Mouse (Mus musculus) liver (tissue): ENCODE measurements around the gene Ampd3.
A peak's percentile ranks its signal among the peaks of the same experiment; 100 is the strongest.

Source experiments
- DNase-seq: peaks from one replicate; pipeline ENCODE4 v3.0.0-alpha.2; 2020; ENCODE audit warnings: mixed read lengths

Ampd3 gene

DNA sequence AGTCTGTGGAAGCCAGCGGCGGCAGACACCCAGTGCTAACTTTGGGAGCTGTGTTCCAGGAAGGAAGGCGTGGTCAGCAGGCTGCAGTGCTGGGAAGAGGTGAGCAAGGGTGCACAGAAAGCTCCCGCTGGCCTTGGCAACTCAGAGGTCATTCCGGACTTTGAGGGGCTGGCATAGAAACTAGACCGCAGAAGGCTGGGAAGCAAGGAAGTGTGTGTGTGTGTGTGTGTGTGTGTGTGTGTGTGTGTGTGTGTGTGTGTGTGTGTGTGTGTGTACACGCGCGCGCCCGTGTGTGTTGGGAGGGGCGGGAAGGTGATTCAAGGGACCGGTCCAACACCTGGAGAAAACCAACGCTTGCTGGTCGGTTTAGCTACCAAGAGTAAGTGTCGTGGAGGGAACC lies at the start of gene Ampd3:
Ampd3 (plus strand) TSS at position 206 of the 400 bp plus-strand sequence.
- DNase-seq: no peak

DNA sequence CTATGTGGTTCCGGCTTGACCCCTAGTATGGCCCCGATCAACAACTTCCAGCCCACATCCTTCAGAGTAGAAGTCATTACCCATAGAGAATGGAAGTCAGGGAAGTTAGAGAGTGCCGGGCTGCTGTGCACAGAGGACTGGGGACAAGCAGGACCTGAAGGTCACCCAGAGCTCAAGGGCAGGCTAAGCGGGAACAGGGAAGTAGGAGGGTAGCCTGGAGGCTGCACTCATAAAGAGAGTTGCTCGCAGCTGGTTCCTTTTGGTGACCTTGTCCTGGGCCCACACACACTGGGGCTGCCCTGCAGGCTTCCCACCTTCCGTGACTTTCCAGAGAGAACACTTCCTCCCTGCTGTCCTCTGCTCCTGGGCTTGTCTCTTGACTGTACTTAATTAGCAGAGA lies 49.5 kb upstream of the Ampd3 start:
- DNase-seq: no peak

DNA sequence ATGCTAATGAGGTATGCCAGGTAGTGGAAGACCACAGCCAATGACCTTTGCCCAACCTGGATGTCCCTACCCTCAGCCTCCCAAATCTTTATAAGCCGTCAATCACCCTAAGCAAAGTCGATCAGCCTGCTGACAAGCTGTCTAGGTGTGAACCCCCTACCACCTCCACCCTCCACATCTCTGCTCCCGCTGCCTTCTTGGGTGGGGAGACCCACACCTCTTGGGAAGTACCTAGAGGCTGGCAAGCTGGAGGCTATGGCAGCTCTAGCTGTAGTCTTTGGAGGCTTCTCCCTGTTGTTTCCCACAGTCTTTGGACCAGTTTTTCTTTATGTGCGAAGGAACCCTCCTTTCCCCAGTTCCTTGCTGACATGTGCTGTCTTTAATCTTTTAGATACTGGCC lies 48.1 kb upstream of the Ampd3 start:
- no peak for DNase-seq

DNA sequence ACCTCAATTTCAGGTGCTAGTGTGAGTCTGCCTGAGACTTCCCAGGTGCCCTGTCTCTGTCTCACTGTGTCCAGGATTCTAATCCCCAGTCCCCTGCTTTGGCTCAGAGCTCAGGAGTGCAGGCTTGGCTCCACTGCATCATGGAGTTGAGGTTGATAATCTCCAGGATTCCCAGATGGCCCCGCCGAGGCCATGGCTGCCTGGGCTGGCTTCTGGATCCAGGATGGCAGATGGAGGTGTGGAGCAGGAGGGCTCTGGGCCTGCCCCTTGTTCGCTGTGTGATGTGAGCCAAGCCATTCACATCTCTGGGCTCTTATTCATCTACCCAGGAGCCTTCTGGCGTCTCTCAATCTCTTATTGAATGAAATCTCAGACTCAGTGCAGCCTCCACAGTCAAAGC lies 45.8 kb upstream of the Ampd3 start:
- DNase-seq: no peak

DNA sequence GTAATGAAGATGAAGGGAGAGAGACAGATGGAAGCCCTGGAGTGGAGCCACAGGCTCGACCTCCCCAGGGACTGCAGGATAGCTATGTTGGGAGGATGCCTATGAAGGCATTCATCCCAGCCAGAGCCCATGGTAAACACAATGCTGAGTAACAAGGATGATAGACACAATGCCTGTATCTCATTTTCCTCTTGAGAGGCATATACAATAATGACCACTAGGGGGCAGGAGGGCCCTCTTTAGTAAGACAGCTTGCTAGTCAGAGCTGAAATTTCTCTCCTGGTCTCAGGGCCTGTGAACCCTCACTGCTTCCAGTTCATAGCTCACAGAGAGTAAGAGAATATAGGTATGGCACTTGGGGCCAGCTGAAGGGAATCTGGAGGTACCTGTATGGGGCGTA lies 41.0 kb upstream of the Ampd3 start:
- peak; percentile 62 for DNase-seq

DNA sequence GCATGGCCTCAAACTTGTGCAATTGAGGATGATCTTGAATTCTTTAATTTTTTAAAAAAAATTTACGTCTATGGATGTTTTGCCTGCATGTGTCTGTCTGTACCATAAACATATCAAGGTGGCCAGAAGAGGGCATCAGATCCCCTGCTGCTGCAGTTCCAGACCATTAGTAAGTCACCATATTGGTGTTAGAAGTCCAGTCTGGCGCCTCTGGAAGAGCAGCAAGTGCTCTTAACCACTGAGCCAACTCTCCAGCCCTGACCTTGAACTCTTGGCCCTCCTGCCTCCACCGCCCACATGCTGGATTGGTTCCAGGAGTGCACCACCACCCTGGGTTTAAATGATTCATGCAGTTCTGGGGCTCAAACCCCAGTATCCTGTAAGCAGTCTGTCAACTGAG lies 39.1 kb upstream of the Ampd3 start:
- peak; percentile 44 for DNase-seq

DNA sequence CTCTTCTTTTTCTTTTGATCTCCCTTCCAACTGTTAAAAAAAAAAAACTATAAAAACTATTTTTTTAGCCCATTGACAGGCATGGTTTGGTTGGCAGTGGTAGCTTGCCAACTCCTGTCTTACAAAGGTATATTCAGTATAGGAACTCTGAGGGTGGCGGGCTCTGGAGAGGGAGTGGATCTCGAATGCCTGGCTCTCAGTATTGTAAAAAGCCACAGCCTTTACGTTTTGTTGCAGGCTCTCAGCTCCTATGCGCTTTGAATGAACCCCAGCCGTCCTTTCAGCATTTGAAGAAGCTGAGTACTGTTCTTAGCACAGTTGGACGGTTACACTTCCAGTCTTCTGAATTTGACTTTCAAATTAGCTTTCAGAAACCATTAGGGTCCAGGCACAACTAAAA lies 38.7 kb upstream of the Ampd3 start:
- no peak for DNase-seq

DNA sequence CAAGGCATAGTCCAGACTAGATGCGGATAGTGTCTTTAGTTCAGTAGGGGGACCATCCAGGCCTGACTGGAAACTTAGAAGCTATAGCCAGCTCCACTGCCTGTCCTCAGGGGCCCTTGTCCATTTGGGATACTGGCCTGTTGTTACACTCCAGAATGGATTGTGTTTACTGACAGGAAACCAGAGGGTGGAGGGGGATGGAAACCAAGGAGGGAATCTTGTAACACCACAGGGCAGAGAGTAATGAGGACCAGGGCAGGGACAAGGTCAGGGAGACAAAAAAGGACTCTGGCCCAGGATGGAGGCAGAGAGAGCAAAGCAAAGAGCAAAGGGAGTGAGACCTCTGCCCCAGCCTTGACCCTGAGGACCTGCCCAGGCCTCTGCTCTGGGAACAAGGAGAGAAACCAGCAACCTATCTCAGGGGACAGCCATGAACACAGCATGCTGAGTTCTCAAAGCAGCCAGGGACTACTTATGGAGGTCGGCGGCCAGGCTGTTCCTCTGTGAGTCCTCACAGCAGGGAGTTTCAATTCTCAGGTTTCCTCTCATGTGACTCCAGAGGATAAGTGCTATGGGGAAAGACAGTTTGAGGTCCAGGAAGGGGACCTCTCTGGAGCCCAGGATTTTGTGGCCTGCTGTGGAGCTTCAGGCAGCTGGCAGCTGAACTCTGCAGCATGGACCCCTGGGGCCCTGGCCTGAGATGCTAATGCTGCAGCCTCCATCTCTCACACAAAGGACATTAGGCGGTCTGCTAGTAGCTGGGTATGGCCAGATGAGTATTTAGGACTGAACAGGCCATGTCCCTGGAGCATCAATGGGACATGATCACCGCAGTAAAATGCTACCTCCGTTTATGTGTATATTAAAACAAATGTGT lies 36.7 kb upstream of the Ampd3 start:
- DNase-seq: no peak

DNA sequence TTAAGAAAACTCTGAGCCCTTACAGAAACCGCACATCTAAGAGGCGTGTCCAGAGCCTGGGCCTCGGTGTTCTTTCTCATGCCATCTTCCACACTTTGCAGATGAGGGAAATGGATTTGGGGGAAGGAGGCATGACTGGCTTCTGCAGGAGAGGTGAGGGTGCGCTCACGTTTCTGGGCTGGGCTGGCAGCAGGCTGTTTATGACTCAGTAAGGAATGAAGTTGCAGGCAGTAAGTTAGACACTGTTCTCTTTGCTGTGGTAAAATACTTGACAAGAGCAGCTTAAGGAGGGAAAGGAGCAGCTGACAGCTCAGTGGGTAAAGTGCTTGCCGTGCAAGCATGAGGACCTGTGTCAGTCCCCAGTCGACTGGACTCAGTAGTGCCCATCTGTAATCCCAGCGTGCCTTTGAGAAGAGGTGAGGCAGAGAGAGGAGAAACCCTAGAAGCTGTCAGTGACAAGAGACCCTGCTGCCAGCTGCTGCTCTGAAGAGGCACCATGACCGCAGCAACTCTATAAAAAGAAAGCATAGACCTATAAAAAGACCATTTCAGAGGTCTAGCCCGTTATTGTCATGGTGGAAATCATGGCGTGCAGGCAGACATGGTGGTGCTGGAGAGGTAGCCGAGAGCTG lies 35.9 kb upstream of the Ampd3 start:
- no peak for DNase-seq

DNA sequence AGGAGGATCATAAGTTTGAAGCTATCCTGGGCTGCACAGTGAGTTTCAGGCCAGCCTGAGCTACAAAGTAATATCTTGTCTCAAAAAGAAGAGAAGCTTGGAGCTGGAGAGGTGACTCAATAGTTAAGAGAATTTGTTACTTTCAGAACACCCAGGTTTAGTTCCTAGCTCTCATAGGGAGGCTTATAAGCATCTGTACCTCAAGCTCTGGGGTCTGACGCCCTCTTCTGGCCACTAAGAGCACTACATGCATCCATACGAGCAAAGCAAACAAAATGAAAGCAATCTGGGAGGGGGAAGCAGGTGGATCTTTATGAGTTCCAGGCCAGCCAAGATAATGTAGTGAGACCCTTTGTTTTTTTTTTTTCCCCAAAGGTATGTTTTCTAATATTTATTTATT lies 31.1 kb upstream of the Ampd3 start:
- DNase-seq: no peak

DNA sequence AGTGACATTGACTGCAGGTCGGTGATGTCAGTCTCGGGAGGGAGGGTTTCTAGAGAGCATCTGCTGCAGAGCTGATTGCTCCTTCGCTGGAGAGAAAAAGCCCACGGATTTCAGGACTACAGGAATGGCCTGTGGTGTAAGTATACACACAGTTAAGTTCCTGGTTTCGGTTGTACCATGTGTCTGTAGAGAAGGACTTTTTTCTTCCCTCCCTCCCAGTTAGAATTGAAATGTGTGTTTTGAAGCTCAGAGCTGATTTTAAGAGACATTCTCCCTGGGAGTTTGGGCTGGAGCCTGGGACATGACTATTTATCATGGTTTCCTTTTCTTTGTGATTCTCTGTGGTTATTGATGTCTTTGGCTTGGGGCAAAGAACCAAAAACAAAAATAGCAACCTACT lies 28.2 kb upstream of the Ampd3 start:
- DNase-seq: no peak

DNA sequence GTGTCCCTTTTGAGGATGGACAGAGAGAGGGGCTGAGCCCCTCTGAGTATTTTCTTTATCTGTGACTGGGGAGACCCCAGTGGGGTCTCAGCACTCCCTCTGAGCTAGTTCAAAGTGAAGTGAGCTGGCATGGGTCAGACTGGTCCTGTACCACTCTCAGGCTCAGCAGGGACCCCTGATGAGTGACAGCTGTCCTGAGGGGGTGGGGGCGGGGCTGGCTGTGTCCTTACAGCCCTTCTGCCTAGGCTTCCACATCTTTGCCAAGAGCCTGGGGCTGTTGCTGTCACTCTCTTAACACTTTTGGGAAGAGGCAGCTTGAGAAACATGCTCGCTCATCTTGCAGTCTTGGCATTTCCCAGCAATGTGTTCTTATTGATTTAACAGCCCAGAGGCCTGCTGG lies 27.8 kb upstream of the Ampd3 start:
- DNase-seq: no peak

DNA sequence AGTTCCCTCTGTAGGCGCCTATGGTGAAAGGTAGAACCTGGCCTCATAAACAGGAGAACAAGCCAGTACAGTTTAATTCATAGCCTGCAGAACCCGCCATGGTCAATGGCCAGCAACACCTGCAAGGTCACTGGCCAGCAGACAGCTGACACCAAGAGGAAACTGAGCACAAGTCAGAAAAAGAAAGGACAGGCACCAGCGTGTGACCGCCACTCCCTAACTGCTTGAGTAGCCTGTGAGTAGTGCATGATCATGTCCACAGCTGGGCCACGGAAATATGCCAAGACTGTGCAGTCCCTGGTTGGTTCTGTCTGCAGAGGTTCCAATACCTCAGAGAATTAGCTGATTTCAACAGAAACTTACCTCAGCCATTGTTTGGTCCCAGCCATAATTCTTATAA lies 26.0 kb upstream of the Ampd3 start:
- DNase-seq: no peak

DNA sequence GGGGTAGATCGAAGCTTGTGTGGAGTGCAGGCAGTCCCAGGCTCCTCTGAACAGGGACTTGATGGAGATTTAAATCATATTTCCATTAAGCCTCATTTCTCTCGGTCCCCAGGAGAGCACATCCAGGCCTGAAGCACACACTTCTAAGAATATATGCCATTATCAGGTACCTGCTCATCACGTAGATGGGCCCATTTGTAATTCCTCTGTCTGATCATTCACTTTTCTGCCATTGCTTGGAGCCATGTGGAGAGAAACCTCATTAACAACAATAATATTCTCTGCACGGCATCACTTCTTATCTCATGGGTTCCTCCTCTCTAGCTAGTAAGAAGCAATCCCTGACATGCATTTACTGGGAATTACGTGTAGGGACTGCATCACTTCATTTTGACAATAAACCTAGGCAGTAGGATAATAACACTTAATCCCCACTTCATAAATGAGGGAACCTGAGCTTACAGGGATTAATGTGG lies 21.9 kb upstream of the Ampd3 start:
- no peak for DNase-seq

DNA sequence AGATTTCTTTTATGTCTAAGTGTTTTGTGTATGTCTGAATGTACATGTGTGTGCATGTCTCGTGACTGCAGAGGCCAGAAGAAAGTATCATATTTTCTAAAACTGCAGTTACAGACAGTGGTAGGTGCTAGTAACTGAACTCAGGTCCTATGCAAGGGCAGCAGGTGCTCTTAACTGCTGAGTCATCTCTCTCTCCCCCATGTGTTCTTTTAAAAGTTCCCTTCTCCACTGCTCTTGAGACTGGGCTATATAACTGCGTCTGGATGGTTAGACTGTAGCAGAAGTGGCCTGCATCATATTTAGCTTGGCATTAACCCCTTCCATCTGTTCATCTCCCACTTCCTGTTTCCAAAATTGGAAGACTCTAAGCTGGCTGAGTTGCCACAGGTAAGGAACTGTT lies 21.2 kb upstream of the Ampd3 start:
- DNase-seq: no peak

DNA sequence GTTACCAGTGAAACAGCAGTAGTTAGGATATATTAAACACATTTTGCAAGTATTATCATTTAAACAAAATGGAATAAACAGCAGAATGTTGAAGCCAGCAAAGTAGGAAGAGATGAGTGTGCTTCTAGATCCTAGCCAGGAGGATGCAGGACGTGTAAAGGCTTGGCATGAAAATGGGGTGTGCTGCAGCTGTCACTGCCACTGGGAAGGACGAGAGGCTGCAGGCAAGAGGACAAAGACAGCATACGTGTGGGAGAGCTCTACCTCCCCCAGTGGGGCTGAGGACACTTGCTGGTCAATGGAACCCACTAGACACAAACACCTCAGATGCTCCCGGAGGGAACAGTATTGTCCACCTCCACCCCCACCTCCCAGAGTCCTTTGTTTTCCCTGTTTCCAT lies 17.2 kb upstream of the Ampd3 start:
- no peak for DNase-seq

DNA sequence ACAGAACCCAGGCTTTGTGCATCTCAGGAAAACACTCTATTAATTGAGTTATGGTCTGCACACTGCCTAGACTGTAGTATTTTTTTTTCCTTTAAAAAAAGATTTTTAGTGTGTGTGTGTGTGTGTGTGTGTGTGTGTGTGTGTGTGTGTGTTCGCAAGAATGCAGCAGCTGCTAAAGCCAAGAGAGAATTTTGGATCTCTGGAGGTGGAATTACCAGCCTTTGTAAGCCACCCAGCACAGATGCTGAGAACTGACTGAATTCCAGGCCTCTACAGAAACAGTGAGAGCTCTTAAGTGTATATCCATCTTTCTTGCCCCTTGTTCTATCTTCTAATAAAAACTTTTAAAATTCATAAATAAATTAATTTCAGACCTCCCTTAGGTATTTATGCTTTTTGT lies 16.4 kb upstream of the Ampd3 start:
- DNase-seq: no peak

DNA sequence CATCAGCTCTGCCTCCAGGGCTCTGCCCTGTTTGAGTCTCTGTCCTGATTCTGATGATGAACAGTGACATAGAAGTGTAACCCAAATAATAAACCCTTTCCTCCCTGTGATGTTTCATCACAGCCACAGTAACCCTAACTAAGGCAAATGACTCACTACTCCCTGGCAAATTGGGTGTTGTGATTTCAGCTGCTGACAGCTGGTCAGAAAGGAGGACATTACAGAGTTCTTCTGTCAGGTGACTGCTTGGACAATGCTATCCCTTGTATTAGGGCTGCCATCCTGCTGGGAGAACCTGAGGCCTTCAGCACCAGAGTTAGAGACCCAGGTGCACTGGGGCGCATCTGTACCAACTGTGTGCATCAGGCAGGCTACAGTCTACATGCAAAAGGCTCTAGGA lies 14.7 kb upstream of the Ampd3 start:
- no peak for DNase-seq

DNA sequence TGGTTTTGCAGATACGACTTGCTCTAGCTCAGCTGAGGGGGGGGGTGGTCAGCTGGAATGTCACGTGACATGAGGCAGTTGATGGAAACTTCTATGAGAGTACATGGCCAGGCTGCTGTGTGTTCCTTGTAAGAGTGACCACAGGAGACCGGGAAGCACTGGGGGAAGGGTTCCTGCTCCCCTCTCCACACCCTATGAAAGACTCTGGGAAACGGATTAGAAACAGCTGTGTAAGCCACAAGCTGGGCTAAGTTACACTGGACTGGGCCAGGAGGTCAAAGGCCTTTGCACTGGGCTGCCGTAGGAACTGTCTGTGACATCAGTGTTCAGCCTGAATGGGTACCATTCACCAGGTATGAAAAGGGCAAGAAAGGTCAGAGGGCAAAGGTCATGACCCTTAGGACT lies 14.1 kb upstream of the Ampd3 start:
- DNase-seq: no peak

DNA sequence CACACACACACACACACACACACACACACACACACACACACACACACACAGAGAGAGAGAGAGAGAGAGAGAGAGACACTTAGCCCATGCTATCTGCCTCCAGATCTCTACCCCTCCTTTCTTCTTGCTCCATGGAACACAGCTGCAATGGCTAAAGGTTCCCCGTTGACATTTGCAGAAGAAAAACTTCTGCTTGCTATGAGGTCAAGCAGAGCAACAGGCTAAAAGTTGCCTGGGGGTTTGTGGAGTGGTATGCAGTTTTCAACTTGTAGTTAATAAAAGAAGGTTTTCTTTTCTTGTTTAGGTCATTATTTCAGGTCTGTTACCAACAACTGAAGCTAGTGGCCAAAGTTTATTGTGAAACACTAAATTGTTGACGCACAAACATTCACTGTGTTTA lies 11.6 kb upstream of the Ampd3 start:
- no peak for DNase-seq

DNA sequence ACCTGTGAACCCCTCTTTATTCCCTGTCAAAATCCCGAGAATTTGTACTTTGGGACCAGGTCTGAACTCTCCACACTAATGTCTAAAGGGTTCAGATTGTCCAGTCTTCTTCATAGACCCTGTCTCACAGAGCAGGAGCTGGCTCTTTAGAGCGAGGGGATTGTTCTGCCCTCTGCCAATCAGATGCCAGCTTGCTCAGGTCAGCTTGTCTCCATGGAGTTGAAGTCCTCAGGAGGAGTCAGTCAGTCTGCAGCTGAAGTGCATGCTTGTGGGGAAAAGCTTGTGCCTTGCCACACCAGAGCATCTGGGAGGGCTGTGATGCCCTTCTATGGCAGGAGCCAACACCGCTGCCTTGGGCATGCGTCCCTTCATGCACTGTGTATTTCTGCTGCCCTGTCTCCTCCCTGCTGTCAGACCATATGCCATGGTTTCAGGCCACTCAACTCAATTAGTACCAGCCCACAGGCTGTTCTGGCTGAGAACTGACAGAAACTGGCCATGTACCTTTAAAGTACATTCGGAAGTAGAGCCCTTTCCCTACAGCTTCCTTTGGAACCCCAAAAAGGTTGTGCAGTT lies 5.3 kb upstream of the Ampd3 start:
- no peak for DNase-seq

DNA sequence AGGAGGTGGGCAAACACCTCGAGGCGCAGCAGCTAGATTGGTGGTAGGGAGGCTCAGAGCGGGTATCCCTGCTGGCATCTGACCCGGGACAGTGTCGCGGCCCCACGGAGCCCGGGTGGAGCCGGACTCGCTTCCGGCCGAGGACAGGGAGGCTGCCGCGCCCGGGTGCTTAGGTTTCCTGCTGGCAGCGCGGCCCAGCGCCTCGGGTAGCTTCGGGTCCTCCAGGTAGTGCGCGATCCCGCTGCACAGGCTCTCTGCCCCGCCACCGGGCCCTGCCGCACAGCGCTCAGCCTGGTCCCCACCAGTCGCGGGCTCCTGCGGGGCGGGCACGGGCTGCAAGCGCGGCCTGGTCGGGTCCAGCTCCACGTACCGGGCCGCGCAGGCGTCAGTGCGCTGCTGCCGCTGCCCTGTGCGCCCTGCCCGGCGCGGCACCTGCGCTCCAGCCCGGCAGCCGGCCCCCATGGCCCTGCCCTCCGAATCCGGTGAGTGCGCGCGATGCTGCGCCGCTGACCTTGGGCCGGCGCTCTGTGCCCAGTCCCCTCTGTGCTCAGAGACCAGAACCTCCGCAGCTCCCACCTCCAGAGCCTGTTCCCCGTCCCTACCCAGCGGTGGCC lies 552 bp downstream of the Ampd3 start:
- peak; percentile 59 for DNase-seq

DNA sequence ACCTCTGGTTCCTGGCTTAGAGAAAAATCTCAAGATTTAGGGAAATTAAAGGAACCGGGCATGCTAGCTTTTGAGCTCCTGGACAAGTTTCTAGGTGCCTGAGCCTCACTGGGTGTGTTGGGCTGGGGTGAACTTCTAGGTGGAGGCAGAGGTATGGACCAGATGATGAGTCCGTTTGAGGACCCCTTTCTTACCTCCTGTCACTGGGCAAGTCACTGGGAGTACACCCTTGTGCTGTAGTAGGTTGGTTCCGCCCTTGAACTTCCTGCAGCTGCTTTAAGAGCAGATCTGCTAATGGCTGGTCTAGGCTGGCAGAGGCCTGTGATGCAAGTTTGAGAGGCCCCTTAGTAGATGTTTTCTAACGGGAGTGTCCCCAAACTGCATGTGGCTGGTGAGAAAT lies 1.1 kb downstream of the Ampd3 start:
- DNase-seq: peak; percentile 56

DNA sequence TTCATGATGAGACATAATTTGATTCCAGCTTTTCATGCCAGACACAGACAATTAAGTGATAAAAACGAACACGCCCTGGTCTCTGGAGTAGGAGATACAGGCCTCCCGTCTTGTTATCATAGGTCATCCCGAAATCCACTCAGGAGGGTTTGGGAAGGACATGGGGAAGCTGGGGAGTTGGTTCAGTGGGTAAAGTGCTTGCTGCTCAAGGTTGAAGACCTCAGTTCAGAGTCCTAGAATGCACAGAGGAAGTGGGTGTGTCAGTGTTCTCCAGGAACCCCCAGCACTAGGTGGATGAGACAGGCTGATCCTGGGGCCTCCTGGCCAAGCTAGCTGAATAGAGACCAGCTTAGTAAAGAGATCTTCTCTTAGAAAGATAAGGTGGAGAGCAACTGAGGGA lies 2.9 kb downstream of the Ampd3 start:
- peak; percentile 50 for DNase-seq
